30 mouse cellular contexts compared by ENCODE assay signal in the genomic region with DNA sequence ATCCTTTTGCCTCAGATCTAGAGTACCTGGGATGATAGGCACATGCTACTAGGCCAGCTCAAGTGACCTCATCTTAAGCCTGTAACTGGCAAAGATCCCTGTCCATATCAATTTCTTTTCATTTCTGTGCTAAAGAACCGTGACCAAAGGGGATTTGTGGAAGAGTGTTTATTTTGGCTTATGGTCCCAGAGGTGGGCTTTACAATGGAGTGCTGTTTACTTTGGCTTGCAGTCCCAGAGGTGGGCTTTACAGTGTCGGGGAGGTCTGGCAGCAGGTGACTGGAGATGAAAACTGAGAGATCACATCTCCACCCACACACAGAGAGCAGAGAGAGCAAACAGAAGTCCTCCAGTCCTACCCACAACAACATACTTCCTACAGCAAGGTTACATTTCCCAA. TPM values are rescaled to one million over a fixed set of nuclear protein-coding genes. Genes with fewer than 3 reads are reported as not detected.
"Had no signal": no experiment of that assay in that cellular context is flagged by ENCODE, and none has a peak within 500 bp of the region (broad histone marks: within the 10 kb centered on the region; RNA-seq: fewer than 3 reads in every experiment).

No protein-coding gene starts in this region.

- H3K27me3 ChIP-seq: heart, embryonic 13.5 days; heart, embryonic 15.5 days; hindbrain, embryonic 13.5 days; hindbrain, embryonic 15.5 days; kidney, embryonic 15.5 days; limb, embryonic 12.5 days had no signal

- H3K9ac ChIP-seq: heart, embryonic 13.5 days; heart, embryonic 15.5 days; hindbrain, embryonic 13.5 days; hindbrain, embryonic 15.5 days; kidney, embryonic 15.5 days; limb, embryonic 12.5 days had no signal

- H3K4me3 ChIP-seq: heart, adult 2 months; heart, embryonic 13.5 days; heart, embryonic 15.5 days; hindbrain, embryonic 13.5 days; hindbrain, embryonic 15.5 days; kidney, embryonic 15.5 days; layer of hippocampus, adult 2 months; left cerebral cortex, adult 2 months; limb, embryonic 10.5 days; limb, embryonic 12.5 days had no signal

- H3K27ac ChIP-seq: heart, adult 2 months; heart, embryonic 13.5 days; heart, embryonic 15.5 days; hindbrain, embryonic 13.5 days; hindbrain, embryonic 15.5 days; hindbrain, postnatal 0 days; kidney, embryonic 15.5 days; kidney, postnatal 0 days; layer of hippocampus, adult 2 months; left cerebral cortex, adult 2 months; limb, embryonic 10.5 days; limb, embryonic 12.5 days had no signal

- H3K4me2 ChIP-seq: heart, embryonic 11.5 days; heart, embryonic 13.5 days; heart, embryonic 15.5 days; hindbrain, embryonic 13.5 days; hindbrain, embryonic 15.5 days; kidney, embryonic 15.5 days; limb, embryonic 12.5 days had no signal

- H3K36me3 ChIP-seq: heart, embryonic 13.5 days; heart, embryonic 15.5 days; hindbrain, embryonic 13.5 days; hindbrain, embryonic 15.5 days; kidney, embryonic 15.5 days; limb, embryonic 10.5 days; limb, embryonic 12.5 days had no signal

- H3K9me3 ChIP-seq: heart, embryonic 15.5 days; hindbrain, embryonic 15.5 days; kidney, embryonic 15.5 days; limb, embryonic 10.5 days; limb, embryonic 12.5 days had no signal

- DNase-seq: gastrocnemius, postnatal 14 days; gastrocnemius, postnatal 36 days; heart, adult 11 months; heart, adult 2 months; heart, postnatal 14 days; heart, postnatal 36 days; kidney, adult 11 months; kidney, adult 2 months; kidney, adult 9 months; kidney, postnatal 14 days; kidney, postnatal 36 days had no signal

- ATAC-seq: hindbrain, postnatal 0 days; intestine, embryonic 16.5 days had no signal

- H3K4me1 ChIP-seq: hindbrain, embryonic 13.5 days; hindbrain, embryonic 15.5 days; limb, embryonic 12.5 days had no signal

RNA-seq across cellular contexts. Expression of gene Scimp, which starts 26.2 kb away (rescaled TPM):
- total RNA-seq: gastrocnemius, adult 18-20 months; gastrocnemius, adult 8-10 months; gastrocnemius, postnatal 36 days; hindbrain, postnatal 0 days; layer of hippocampus, adult 2 months; layer of hippocampus, postnatal 10 days; layer of hippocampus, postnatal 25 days; left cerebral cortex, adult 2 months; left cerebral cortex, postnatal 14 days; left cerebral cortex, postnatal 36 days had no signal
- polyA plus RNA-seq: hindbrain, embryonic 15.5 days; limb, embryonic 12.5 days had no signal
